Mouse (Mus musculus) CH12.LX (cell line): Measurements from ENCODE around the gene Cnot6. TPM values are rescaled to one million over a fixed set of nuclear protein-coding genes. Genes with fewer than 3 reads are reported as not detected.
A peak's percentile ranks its signal among the peaks of the same experiment; 100 is the strongest.

ENCODE experiments used
- DNase-seq: peaks from one replicate; pipeline ENCODE4 v3.0.0-alpha.2; 2013; ENCODE audit errors: extremely low read depth
- H3K27ac ChIP-seq: 2 replicates; pipeline ENCODE4 v1.5.1; 2012; ENCODE audit warnings: low read depth, mild to moderate bottlenecking, control low read depth, moderate library complexity; ENCODE audit not compliant: insufficient read depth
- H3K27me3 ChIP-seq: replicated peaks from 2 replicates; pipeline ENCODE3; 2012; ENCODE audit warnings: inconsistent platforms
- H3K36me3 ChIP-seq, 2 experiments: replicated peaks in 1 of 2; 2 replicates each; pipeline versions ENCODE3 to v1.6.1; 2012; ENCODE audit warnings: inconsistent platforms in 1 of 2, low read length in 1 of 2, mild to moderate bottlenecking in 1 of 2, mixed read lengths in 1 of 2, moderate library complexity in 1 of 2; ENCODE audit not compliant: control insufficient read depth in 1 of 2, insufficient read depth in 1 of 2
- H3K4me1 ChIP-seq, 2 experiments: 2 replicates each; pipeline ENCODE4 v1.6.1; 2012; ENCODE audit warnings: inconsistent platforms in 1 of 2, moderate library complexity in 1 of 2; ENCODE audit not compliant: insufficient read depth in 2 of 2, control insufficient read depth in 1 of 2
- H3K4me2 ChIP-seq: 2 replicates; pipeline ENCODE4 v1.6.1; 2012; ENCODE audit warnings: low read depth, mild to moderate bottlenecking, control low read depth; ENCODE audit not compliant: poor library complexity, insufficient read depth, severe bottlenecking
- H3K4me3 ChIP-seq, 3 experiments: fragments of 150-350 bp in 1 of 3; sonication (generic) in 1 of 3; replicated peaks in 1 of 3; 2 replicates each; pipeline versions ENCODE3 to v1.5.1; 2011 to 2012; ENCODE audit warnings: low read depth in 2 of 3, low read length in 2 of 3, mild to moderate bottlenecking in 2 of 3, moderate library complexity in 2 of 3, control low read depth in 1 of 3, improper control_type of control experiment in 1 of 3, inconsistent platforms in 1 of 3, mixed read lengths in 1 of 3; ENCODE audit not compliant: poor library complexity in 1 of 3
- H3K79me2 ChIP-seq: replicated peaks from 2 replicates; pipeline ENCODE4 v1.6.1; 2012; ENCODE audit warnings: mild to moderate bottlenecking, moderate library complexity; ENCODE audit not compliant: control insufficient read depth, poor library complexity, insufficient read depth, severe bottlenecking; ENCODE audit errors: extremely low read depth
- H3K9ac ChIP-seq: 2 replicates; pipeline ENCODE4 v1.6.1; 2012; ENCODE audit warnings: low read depth, mild to moderate bottlenecking, control low read depth, moderate library complexity; ENCODE audit not compliant: insufficient read depth
- H3K9me3 ChIP-seq: replicated peaks from 2 replicates; pipeline ENCODE3; 2012; ENCODE audit warnings: low read length, inconsistent platforms, mixed read lengths
- CTCF ChIP-seq, 2 experiments: IDR thresholded peaks in 1 of 2; conservative IDR thresholded peaks in 1 of 2; 2 replicates each; pipeline ENCODE4 v1.5.1; 2011 to 2012; ENCODE audit warnings: low read depth in 2 of 2, low read length in 2 of 2, improper control_type of control experiment in 1 of 2, inconsistent platforms in 1 of 2, mild to moderate bottlenecking in 1 of 2, moderate library complexity in 1 of 2
- ETS1 ChIP-seq: conservative IDR thresholded peaks from 2 replicates; pipeline ENCODE4 v1.6.1; 2012; ENCODE audit warnings: low read depth, mild to moderate bottlenecking, inconsistent platforms, low read length, improper control_type of control experiment, moderate library complexity
- JUN ChIP-seq: IDR thresholded peaks from 2 replicates; pipeline ENCODE4 v1.6.1; 2011; ENCODE audit warnings: low read depth, mild to moderate bottlenecking, low read length, improper control_type of control experiment, moderate library complexity; ENCODE audit not compliant: insufficient read depth
- MAX ChIP-seq: IDR thresholded peaks from 2 replicates; pipeline ENCODE4 v1.6.1; 2011; ENCODE audit warnings: low read length, improper control_type of control experiment
- MAZ ChIP-seq: IDR thresholded peaks from 2 replicates; pipeline ENCODE4 v1.6.1; 2012; ENCODE audit warnings: low read depth, mild to moderate bottlenecking, inconsistent platforms, low read length, improper control_type of control experiment, moderate library complexity
- MEF2A ChIP-seq: IDR thresholded peaks from 2 replicates; pipeline ENCODE4 v1.6.1; 2014; ENCODE audit warnings: low read depth, mild to moderate bottlenecking, inconsistent platforms, low read length, improper control_type of control experiment, borderline replicate concordance
- NELFE ChIP-seq: IDR thresholded peaks from 2 replicates; pipeline ENCODE4 v1.6.1; 2011; ENCODE audit warnings: low read depth, low read length, improper control_type of control experiment
- PAX5 ChIP-seq: IDR thresholded peaks from 2 replicates; pipeline ENCODE4 v1.6.1; 2012; ENCODE audit warnings: low read length, inconsistent platforms, mixed read lengths
- RAD21 ChIP-seq: IDR thresholded peaks from 2 replicates; pipeline ENCODE4 v1.6.1; 2011; ENCODE audit warnings: low read depth, mild to moderate bottlenecking, low read length, improper control_type of control experiment, moderate library complexity
- SIN3A ChIP-seq: IDR thresholded peaks from 2 replicates; pipeline ENCODE4 v1.6.1; 2012; ENCODE audit warnings: low read length, improper control_type of control experiment, inconsistent platforms
- SMC3 ChIP-seq: IDR thresholded peaks from 2 replicates; pipeline ENCODE4 v1.6.1; 2011; ENCODE audit warnings: low read depth, low read length, improper control_type of control experiment
- TBP ChIP-seq: conservative IDR thresholded peaks from 2 replicates; pipeline ENCODE4 v1.6.1; 2011; ENCODE audit warnings: low read depth, low read length, improper control_type of control experiment
- ZMIZ1 ChIP-seq: IDR thresholded peaks from 2 replicates; pipeline ENCODE4 v1.6.1; 2012; ENCODE audit warnings: low read depth, mild to moderate bottlenecking, inconsistent platforms, low read length, improper control_type of control experiment
- dilution Hi-C: fragments of 300-500 bp; cut with MboI; formaldehyde crosslinking; loops from 2 replicates; pipeline ENCODE4 v1.14.3; 2020; ENCODE audit warnings: low sequenced_read_pairs; ENCODE audit not compliant: extremely low pct_unique_long_range_greater_than_20kb, extremely low pct_ligation_motif_present
- in situ Hi-C: fragments of 300-500 bp; cut with MboI; formaldehyde crosslinking; loops from 3 replicates; pipeline ENCODE4 v1.14.3; 2019; ENCODE audit warnings: low sequenced_read_pairs, low pct_ligation_motif_present, low pct_unique_long_range_greater_than_20kb, mixed read lengths
- polyA plus RNA-seq: library from polyadenylated mRNA; unstranded; fragments of >175 nt; gene quantifications from 2 replicates; pipeline ENCODE4 v1.2.1, GENCODE M21; 2012; ENCODE audit warnings: low read depth; ENCODE audit not compliant: insufficient read length
- total RNA-seq, 2 experiments: library from RNA; depleted of rRNA; stranded (reverse); fragments of 300-350 nt in 1 of 2; fragments of >200 nt in 1 of 2; gene quantifications; 2 replicates each; pipeline ENCODE4 v1.2.3; 2012 to 2014

Cnot6 gene
- total and polyA plus RNA-seq, 3 experiments = 32.4 to 90.8 (median 85.0) TPM

- H3K27ac ChIP-seq = no peak overlapping the region
- peaks cover 7% of the 10 kb centered on the region for H3K9me3 ChIP-seq
- 0 out of 2 replicates have a peak overlapping the region, but pooled peaks have one; percentile 46 for H3K4me2 ChIP-seq
- H3K4me1 ChIP-seq = peaks cover 4 to 14% of the 10 kb centered on the region in 2 experiments; a peak in 3 of 4 replicates
- no peaks in the 10 kb centered on the region for H3K36me3 ChIP-seq
- peak; percentile 83 for DNase-seq
- peaks cover 2% of the 10 kb centered on the region for H3K27me3 ChIP-seq
- no peak overlapping the region for H3K4me3 ChIP-seq
- H3K79me2 ChIP-seq = no peaks in the 10 kb centered on the region
- no peak overlapping the region for H3K9ac ChIP-seq
- TF ChIP-seq SMC3 = peak; percentile 78
- TF ChIP-seq MAZ = 0 out of 2 replicates have a peak, but pooled peaks have one; percentile 44
- 0 out of 2 replicates have a peak, but pooled peaks have one; percentile 25 for TF ChIP-seq NELFE
- TF ChIP-seq PAX5 = no peak
- TF ChIP-seq RAD21 = peak; percentile 73
- TF ChIP-seq MAX = peak; percentile 40; the same call in 1 of the 2 replicates
- no peak for TF ChIP-seq ZMIZ1
- TF ChIP-seq MEF2A = 0 out of 2 replicates have a peak, but pooled peaks have one; percentile 42
- TF ChIP-seq CTCF (conservative IDR thresholded peaks at IDR 0.05 in 1 of 2, IDR thresholded peaks at IDR 0.05 in 1 of 2; ENCODE audit: low read depth in 2 of 2, low read length in 2 of 2) = peak; percentile 47 to 84; a peak in 3 of 4 replicates
- TF ChIP-seq TBP = no peak
- TF ChIP-seq SIN3A = 0 out of 2 replicates have a peak, but pooled peaks have one; percentile 28
- TF ChIP-seq, all 38 proteins: peak for 8
- in situ Hi-C loops (loop anchor here (10.0 kb wide), 1 partner anchor 212 kb away; no protein-coding TSS in a partner anchor), dilution Hi-C loops (no loop called here)
Measured at GRCm38 (mm10) chr11:49652401-49653078, 60.0 kb downstream of the Cnot6 start.

- peaks cover 4 to 14% of the 10 kb centered on the region in 2 experiments; a peak in 3 of 4 replicates for H3K4me1 ChIP-seq
- no peak overlapping the region for H3K4me3 ChIP-seq
- DNase-seq = no peak
- no peak overlapping the region for H3K4me2 ChIP-seq
- H3K79me2 ChIP-seq = no peaks in the 10 kb centered on the region
- H3K9ac ChIP-seq = no peak overlapping the region
- H3K36me3 ChIP-seq = no peaks in the 10 kb centered on the region
- in situ Hi-C loops = loop anchor here (10.0 kb wide), 1 partner anchor 213 kb away; no protein-coding TSS in a partner anchor
- no peak overlapping the region for H3K27ac ChIP-seq
- peaks cover 7% of the 10 kb centered on the region for H3K9me3 ChIP-seq
- peaks cover 2% of the 10 kb centered on the region for H3K27me3 ChIP-seq
- TF ChIP-seq ETS1 = no peak
- TF ChIP-seq JUN = no peak
- dilution Hi-C loops = no loop called here
Measured at GRCm38 (mm10) chr11:49651762-49652322, 60.7 kb downstream of the Cnot6 start.
